Mouse (Mus musculus) midbrain, embryonic 11.5 days (tissue): Measurements from ENCODE around the gene Tmem45a. TPM values are rescaled to one million over a fixed set of nuclear protein-coding genes. Genes with fewer than 3 reads are reported as not detected.

Experiments used
- ATAC-seq: fragments of 200-750 bp; cut with Nextera tagmentation; 2 replicates; pipeline ENCODE4 v1.8.0; 2017; ENCODE audit warnings: moderate TSS enrichment, moderate library complexity; ENCODE audit not compliant: low FRiP score
- DNase-seq: peaks from one replicate; pipeline ENCODE4 v3.0.0; 2015; ENCODE audit warnings: low spot score; ENCODE audit errors: missing footprints
- H3K27ac ChIP-seq: fragments of 300-500 bp; sonication (generic); 2 replicates; pipeline ENCODE4 v1.5.1; 2014; ENCODE audit warnings: low read depth, low read length
- H3K27me3 ChIP-seq: fragments of 300-500 bp; sonication (generic); 2 replicates; pipeline ENCODE4 v1.6.1; 2014; ENCODE audit warnings: mild to moderate bottlenecking, low read length, moderate library complexity, mixed read lengths; ENCODE audit not compliant: control insufficient read depth, insufficient read depth
- H3K36me3 ChIP-seq: fragments of 300-500 bp; sonication (generic); 2 replicates; pipeline ENCODE4 v1.6.1; 2014; ENCODE audit warnings: mild to moderate bottlenecking, low read length, moderate library complexity, mixed read lengths; ENCODE audit not compliant: control insufficient read depth, insufficient read depth
- H3K4me1 ChIP-seq: fragments of 300-500 bp; sonication (generic); 2 replicates; pipeline ENCODE4 v1.6.1; 2014; ENCODE audit warnings: low read length; ENCODE audit not compliant: control insufficient read depth, insufficient read depth
- H3K4me2 ChIP-seq: fragments of 300-500 bp; sonication (generic); 2 replicates; pipeline ENCODE4 v1.6.1; 2014; ENCODE audit warnings: mild to moderate bottlenecking, moderate library complexity
- H3K4me3 ChIP-seq: fragments of 300-500 bp; sonication (generic); 2 replicates; pipeline ENCODE4 v1.5.1; 2014; ENCODE audit warnings: low read depth, low read length
- H3K9ac ChIP-seq: fragments of 300-500 bp; sonication (generic); 2 replicates; pipeline ENCODE4 v1.6.1; 2014; ENCODE audit warnings: low read length
- H3K9me3 ChIP-seq: fragments of 300-500 bp; sonication (generic); 2 replicates; pipeline ENCODE4 v1.6.1; 2016; ENCODE audit warnings: low read length; ENCODE audit not compliant: control insufficient read depth
- WGBS: fragments of 180-500 bp; shearing (Covaris S2); extraction: QIAGEN DNeasy Blood & Tissue Kit; methylation state at CpG from one replicate; pipeline ENCODE4 v1.1.7; 2014; 5-methylcytosine and 5-hydroxymethylcytosine counted together
- polyA plus RNA-seq: library from polyadenylated mRNA; unstranded; fragments of >200 nt; fragmentation: Nextera tagmentation; extraction: Ambion mirVana; gene quantifications from 2 replicates; pipeline ENCODE4 v1.2.1, GENCODE M21; 2014

The Tmem45a gene
- polyA plus RNA-seq, 1 experiment from 2014 or later: 9.5 TPM

GRCm38 (mm10) chr16:56873410-56873809 lies 12.6 kb downstream of the Tmem45a start:
- WGBS: 25% methylated on average over 2 of the region's 2 CpGs
- no peaks in the 10 kb centered on the region for H3K36me3 ChIP-seq
- no peak overlapping the region for H3K4me3 ChIP-seq
- no peaks in the 10 kb centered on the region for H3K27me3 ChIP-seq
- DNase-seq (no peak), ATAC-seq (no peak)
- no peak overlapping the region for H3K4me2 ChIP-seq
- H3K27ac ChIP-seq: no peak overlapping the region
- no peak overlapping the region for H3K9ac ChIP-seq
- no peaks in the 10 kb centered on the region for H3K4me1 ChIP-seq
- no peaks in the 10 kb centered on the region for H3K9me3 ChIP-seq

GRCm38 (mm10) chr16:56870458-56870857 lies 15.5 kb downstream of the Tmem45a start:
- Histone ChIP-seq H3K9ac (no peak overlapping the region), H3K4me1 (no peaks in the 10 kb centered on the region), H3K27me3 (no peaks in the 10 kb centered on the region), H3K4me2 (no peak overlapping the region), H3K36me3 (no peaks in the 10 kb centered on the region), H3K27ac (no peak overlapping the region), H3K4me3 (no peak overlapping the region), H3K9me3 (no peaks in the 10 kb centered on the region)
- WGBS: 85% methylated on average over 3 of the region's 3 CpGs
- no peak for DNase-seq
- ATAC-seq: no peak

GRCm38 (mm10) chr16:56868361-56868760 lies 17.6 kb downstream of the Tmem45a start:
- ATAC-seq (no peak), DNase-seq (no peak)
- H3K36me3 ChIP-seq: no peaks in the 10 kb centered on the region
- no peaks in the 10 kb centered on the region for H3K9me3 ChIP-seq
- H3K4me1 ChIP-seq: no peaks in the 10 kb centered on the region
- H3K27ac ChIP-seq: no peak overlapping the region
- H3K4me2 ChIP-seq: no peak overlapping the region
- no peak overlapping the region for H3K4me3 ChIP-seq
- WGBS: 84% methylated on average over 5 of the region's 5 CpGs
- no peaks in the 10 kb centered on the region for H3K27me3 ChIP-seq
- H3K9ac ChIP-seq: no peak overlapping the region

- no peaks in the 10 kb centered on the region for H3K4me1 ChIP-seq
- no peaks in the 10 kb centered on the region for H3K36me3 ChIP-seq
- H3K27ac ChIP-seq: no peak overlapping the region
- H3K4me2 ChIP-seq: no peak overlapping the region
- no peak for DNase-seq
- no peaks in the 10 kb centered on the region for H3K9me3 ChIP-seq
- H3K9ac ChIP-seq: no peak overlapping the region
- no peak for ATAC-seq
- 84% methylated on average over 4 of the region's 4 CpGs for WGBS
- H3K27me3 ChIP-seq: no peaks in the 10 kb centered on the region
- no peak overlapping the region for H3K4me3 ChIP-seq
Measured at GRCm38 (mm10) chr16:56867591-56867990, 18.4 kb downstream of the Tmem45a start.

GRCm38 (mm10) chr16:56852841-56853587 lies 33.0 kb downstream of the Tmem45a start:
- H3K27ac ChIP-seq: no peak overlapping the region
- ATAC-seq (no peak), DNase-seq (no peak)
- H3K4me2 ChIP-seq: no peak overlapping the region
- H3K4me3 ChIP-seq: no peak overlapping the region
- H3K9me3 ChIP-seq: no peaks in the 10 kb centered on the region
- H3K9ac ChIP-seq: no peak overlapping the region
- no peaks in the 10 kb centered on the region for H3K4me1 ChIP-seq
- WGBS: 76% methylated on average over 10 of the region's 10 CpGs
- no peaks in the 10 kb centered on the region for H3K36me3 ChIP-seq
- H3K27me3 ChIP-seq: no peaks in the 10 kb centered on the region

- ATAC-seq: no peak
- no peak overlapping the region for H3K27ac ChIP-seq
- 93% methylated on average over 5 of the region's 5 CpGs for WGBS
- no peaks in the 10 kb centered on the region for H3K9me3 ChIP-seq
- H3K4me3 ChIP-seq: no peak overlapping the region
- H3K9ac ChIP-seq: no peak overlapping the region
- H3K27me3 ChIP-seq: no peaks in the 10 kb centered on the region
- H3K36me3 ChIP-seq: no peaks in the 10 kb centered on the region
- no peak for DNase-seq
- H3K4me1 ChIP-seq: no peaks in the 10 kb centered on the region
- H3K4me2 ChIP-seq: no peak overlapping the region
Measured at GRCm38 (mm10) chr16:56842988-56843387, 43.0 kb downstream of the Tmem45a start.

- DNase-seq: no peak
- H3K4me1 ChIP-seq: no peaks in the 10 kb centered on the region
- no peaks in the 10 kb centered on the region for H3K27me3 ChIP-seq
- WGBS: 92% methylated on average over 1 of the region's 1 CpGs
- ATAC-seq: no peak
- H3K36me3 ChIP-seq: no peaks in the 10 kb centered on the region
- H3K9me3 ChIP-seq: no peaks in the 10 kb centered on the region
- no peak overlapping the region for H3K4me2 ChIP-seq
- H3K27ac ChIP-seq: no peak overlapping the region
- H3K9ac ChIP-seq: no peak overlapping the region
- H3K4me3 ChIP-seq: no peak overlapping the region
Measured at GRCm38 (mm10) chr16:56833312-56833711, 52.7 kb downstream of the Tmem45a start.

- H3K27ac ChIP-seq: no peak overlapping the region
- H3K36me3 ChIP-seq: no peaks in the 10 kb centered on the region
- H3K27me3 ChIP-seq: no peaks in the 10 kb centered on the region
- H3K4me2 ChIP-seq: no peak overlapping the region
- WGBS: 95% methylated on average over 2 of the region's 2 CpGs
- no peak for ATAC-seq
- no peak overlapping the region for H3K4me3 ChIP-seq
- H3K9ac ChIP-seq: no peak overlapping the region
- no peaks in the 10 kb centered on the region for H3K4me1 ChIP-seq
- no peaks in the 10 kb centered on the region for H3K9me3 ChIP-seq
- no peak for DNase-seq
Measured at GRCm38 (mm10) chr16:56831986-56832385, 54.0 kb downstream of the Tmem45a start.

- Histone ChIP-seq H3K9me3 (no peaks in the 10 kb centered on the region), H3K27me3 (no peaks in the 10 kb centered on the region), H3K36me3 (no peaks in the 10 kb centered on the region), H3K4me2 (no peak overlapping the region), H3K27ac (no peak overlapping the region), H3K9ac (no peak overlapping the region), H3K4me3 (no peak overlapping the region), H3K4me1 (no peaks in the 10 kb centered on the region)
- DNase-seq (no peak), ATAC-seq (no peak)
- 80% methylated on average over 6 of the region's 6 CpGs for WGBS
Measured at GRCm38 (mm10) chr16:56801370-56802109, 84.4 kb downstream of the Tmem45a start.
